Mouse (Mus musculus) cerebellum, postnatal 4 days (tissue): ENCODE data around the gene Olfr806.

Source experiments
- DNase-seq, 2 experiments: peaks; one replicate each; pipeline ENCODE4 v3.0.0; 2022; ENCODE audit warnings: low spot score in 2 of 2, mixed read lengths in 1 of 2

Gene Olfr806

DNA sequence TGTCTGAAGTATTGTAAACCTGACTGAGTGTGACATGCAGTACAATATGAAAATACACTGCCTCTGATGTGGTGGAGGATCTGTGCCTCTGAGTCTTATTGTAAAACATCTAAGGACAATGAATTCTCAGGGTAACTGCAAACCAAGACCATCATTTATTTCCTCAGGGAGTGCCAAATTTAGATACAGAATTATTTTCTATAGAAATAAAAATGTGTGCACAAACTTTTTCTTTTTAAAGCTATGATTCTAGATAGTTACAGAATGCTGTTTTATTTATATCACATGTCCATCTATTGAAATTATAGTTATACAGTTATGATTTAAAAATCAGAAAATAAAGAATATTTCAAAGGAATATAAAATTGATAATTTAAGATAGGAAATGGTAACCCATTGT is at the start of gene Olfr806:
TSS of gene Olfr806 (minus strand) at position 101 of the 400 bp plus-strand sequence.
- DNase-seq, result no peak

DNA sequence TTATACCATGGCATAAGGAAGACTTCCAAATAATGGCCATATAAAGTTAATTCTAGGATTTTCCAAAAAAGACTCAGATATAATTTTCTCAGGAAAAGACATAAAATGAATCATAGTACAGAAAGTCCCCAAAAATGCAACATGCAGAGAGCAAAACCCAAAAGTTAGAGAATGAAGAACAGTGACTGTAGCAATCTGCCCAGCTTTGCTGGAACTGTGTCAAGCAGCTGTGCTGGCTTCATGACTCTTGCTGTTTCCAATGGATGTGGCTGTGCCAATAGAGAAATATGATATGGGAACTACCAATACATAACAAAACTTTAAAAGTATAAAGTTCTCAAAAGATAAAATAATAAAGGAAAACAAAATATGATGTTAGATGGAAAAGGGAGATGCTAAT is 36.4 kb upstream of the Olfr806 start:
- no peak for DNase-seq

DNA sequence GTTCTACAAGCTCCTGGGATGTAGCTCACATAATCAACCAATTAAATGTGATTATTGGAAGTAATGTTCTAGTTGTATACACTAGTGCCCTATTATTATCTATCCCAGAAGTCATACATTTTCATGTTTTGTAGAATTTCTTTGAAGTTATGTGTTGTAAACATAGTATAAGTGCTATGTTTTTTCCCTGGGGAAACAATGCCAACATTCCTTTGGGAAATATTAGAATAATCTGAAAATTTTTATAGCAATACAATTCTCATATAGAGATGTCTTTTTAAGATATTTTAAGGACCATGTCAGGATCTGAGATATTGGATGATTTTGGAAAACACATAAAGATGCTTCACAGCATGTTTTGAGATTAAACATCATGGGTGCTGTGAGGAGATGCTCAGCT is 32.6 kb upstream of the Olfr806 start, which contains the start of gene Olfr809:
TSS of gene Olfr809 (plus strand) at position 301 of the 400 bp plus-strand sequence.
- DNase-seq, result no peak

GRCm38 (mm10) chr10:129765182-129765581 is 23.5 kb upstream of the Olfr806 start, which contains the start of gene Olfr808:
Gene Olfr808, plus strand, starts transcription at chr10:129765482.
- no peak for DNase-seq

GRCm38 (mm10) chr10:129757693-129758092 is 16.0 kb upstream of the Olfr806 start, which contains the start of gene Olfr807:
Gene Olfr807, minus strand, starts transcription at chr10:129757793.
- DNase-seq, result no peak

GRCm38 (mm10) chr10:129729275-129729674 is 12.4 kb downstream of the Olfr806 start, which contains the start of gene Olfr805:
Gene Olfr805, minus strand, starts transcription at chr10:129729375.
- DNase-seq, result no peak

- no peak for DNase-seq
These were observed 38.8 kb downstream of the Olfr806 start, which contains the start of gene Olfr804 for GRCm38 (mm10) chr10:129702910-129703309. Gene Olfr804, plus strand, starts transcription at chr10:129703210.

- no peak for DNase-seq
These were observed 47.5 kb downstream of the Olfr806 start, which contains the start of gene Olfr803 for GRCm38 (mm10) chr10:129694186-129694585. Gene Olfr803, minus strand, starts transcription at chr10:129694286.

- DNase-seq, result no peak
These were observed 53.7 kb downstream of the Olfr806 start, which contains the start of gene Olfr802 for GRCm38 (mm10) chr10:129688069-129688468. Gene Olfr802, minus strand, starts transcription at chr10:129688169.
